Mouse (Mus musculus): ENCODE results near the gene Shroom3. TPM values are rescaled to one million over a fixed set of nuclear protein-coding genes. Genes with fewer than 3 reads are reported as not detected.

Gene Shroom3
- total and polyA plus RNA-seq, 3 experiments, result not detected

DNA sequence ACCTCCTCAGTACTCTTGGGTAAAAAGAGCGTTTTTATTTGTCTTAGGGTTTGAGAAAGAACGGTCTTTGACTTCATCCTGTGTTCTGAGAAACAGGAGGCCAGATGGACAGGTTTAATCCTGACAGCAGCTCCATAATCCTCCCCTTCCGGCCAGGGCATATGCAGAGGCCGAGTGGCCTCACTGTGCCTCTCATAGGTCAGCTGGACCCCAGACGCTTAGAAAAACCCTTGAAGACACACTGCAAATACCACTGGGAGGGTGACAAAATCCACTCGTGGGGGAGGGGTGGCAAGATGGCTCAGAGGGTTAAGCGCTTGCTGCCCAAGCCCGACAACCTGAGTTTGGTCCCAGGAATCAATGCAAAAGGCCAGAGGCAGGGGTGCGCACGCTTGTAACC, 234.9 kb downstream of the Shroom3 start:
- Histone ChIP-seq H3K79me2 (ENCODE audit: control insufficient read depth, insufficient read depth, low read length, poor library complexity) (no peaks in the 10 kb centered on the region), H3K36me3 (ENCODE audit: control insufficient read depth in 1 of 2, insufficient read depth in 2 of 2, low read length in 2 of 2) (no peaks in the 10 kb centered on the region), H3K27ac (ENCODE audit: control insufficient read depth, low read depth, low read length) (no peak overlapping the region), H3K9ac (ENCODE audit: control insufficient read depth, low read depth, low read length, poor library complexity, severe bottlenecking) (no peak overlapping the region), H3K4me3 (ENCODE audit: control insufficient read depth in 1 of 2, insufficient read depth in 1 of 2, low read depth in 2 of 2, low read length in 2 of 2) (no peak overlapping the region), H3K9me3 (replicated peaks; ENCODE audit: insufficient read depth, low read length) (no peaks in the 10 kb centered on the region), H3K27me3 (ENCODE audit: control insufficient read depth in 1 of 2, insufficient read depth in 2 of 2, low read length in 2 of 2) (no peaks in the 10 kb centered on the region; a peak in 1 of 4 replicates), H3K4me1 (ENCODE audit: control insufficient read depth in 1 of 2, insufficient read depth in 2 of 2, low read length in 2 of 2) (no peaks in the 10 kb centered on the region)
- no peak for TF ChIP-seq SIN3A (IDR thresholded peaks at IDR 0.05; ENCODE audit: low read length)
- TF ChIP-seq EP300 (IDR thresholded peaks at IDR 0.05; ENCODE audit: low read depth in 1 of 2, low read length in 2 of 2), result no peak
- no peak for TF ChIP-seq MAZ (IDR thresholded peaks at IDR 0.05; ENCODE audit: low read depth, low read length)
- TF ChIP-seq MYC (IDR thresholded peaks at IDR 0.05; ENCODE audit: low read depth, low read length), result no peak
- no peak for TF ChIP-seq ZNF384 (IDR thresholded peaks at IDR 0.05; ENCODE audit: low read depth, low read length)
- DNase-seq (ENCODE audit: low read depth, low spot score), result no peak

GRCm38 (mm10) chr5:92918866-92919265, 235.6 kb downstream of the Shroom3 start:
- Histone ChIP-seq H3K36me3 (ENCODE audit: control insufficient read depth in 1 of 2, insufficient read depth in 2 of 2, low read length in 2 of 2) (no peaks in the 10 kb centered on the region), H3K4me1 (ENCODE audit: control insufficient read depth in 1 of 2, insufficient read depth in 2 of 2, low read length in 2 of 2) (no peaks in the 10 kb centered on the region), H3K9ac (ENCODE audit: control insufficient read depth, low read depth, low read length, poor library complexity, severe bottlenecking) (no peak overlapping the region), H3K4me3 (ENCODE audit: control insufficient read depth in 1 of 2, insufficient read depth in 1 of 2, low read depth in 2 of 2, low read length in 2 of 2) (no peak overlapping the region), H3K79me2 (ENCODE audit: control insufficient read depth, insufficient read depth, low read length, poor library complexity) (no peaks in the 10 kb centered on the region), H3K9me3 (replicated peaks; ENCODE audit: insufficient read depth, low read length) (no peaks in the 10 kb centered on the region), H3K27me3 (ENCODE audit: control insufficient read depth in 1 of 2, insufficient read depth in 2 of 2, low read length in 2 of 2) (no peaks in the 10 kb centered on the region; a peak in 1 of 4 replicates), H3K27ac (ENCODE audit: control insufficient read depth, low read depth, low read length) (no peak overlapping the region)
- TF ChIP-seq POLR2AphosphoS5 (IDR thresholded peaks at IDR 0.05; ENCODE audit: borderline replicate concordance, low read depth, low read length) (no peak), GABPA (IDR thresholded peaks at IDR 0.05; ENCODE audit: low read depth, low read length) (no peak), KAT2A (conservative IDR thresholded peaks at IDR 0.05; ENCODE audit: low read depth, low read length) (no peak), MEF2A (IDR thresholded peaks at IDR 0.05; ENCODE audit: extremely low read depth, insufficient replicate concordance, low read depth, low read length, poor library complexity, severe bottlenecking) (no peak), ZNF384 (IDR thresholded peaks at IDR 0.05; ENCODE audit: low read depth, low read length) (no peak), MAFK (IDR thresholded peaks at IDR 0.05; ENCODE audit: borderline replicate concordance, low read depth, low read length) (no peak), USF1 (IDR thresholded peaks at IDR 0.05; ENCODE audit: low read depth, low read length) (no peak), SIN3A (IDR thresholded peaks at IDR 0.05; ENCODE audit: low read length) (no peak), TBP (IDR thresholded peaks at IDR 0.05; ENCODE audit: low read depth, low read length) (no peak), MAZ (IDR thresholded peaks at IDR 0.05; ENCODE audit: low read depth, low read length) (no peak), ELF1 (IDR thresholded peaks at IDR 0.05; ENCODE audit: low read depth, low read length) (no peak), POLR2AphosphoS2 (IDR thresholded peaks at IDR 0.05; ENCODE audit: low read length) (no peak), TCF12 (IDR thresholded peaks at IDR 0.05; ENCODE audit: low read depth, low read length) (no peak), MXI1 (IDR thresholded peaks at IDR 0.05; ENCODE audit: low read depth, low read length) (no peak), NRF1 (IDR thresholded peaks at IDR 0.05; ENCODE audit: insufficient read depth, low read depth, low read length, poor library complexity, severe bottlenecking) (no peak), RCOR1 (IDR thresholded peaks at IDR 0.05; ENCODE audit: low read depth, low read length) (no peak), CHD1 (IDR thresholded peaks at IDR 0.05; ENCODE audit: low read depth, low read length) (no peak), HCFC1 (IDR thresholded peaks at IDR 0.05; ENCODE audit: low read depth, low read length) (no peak)
- no peak for DNase-seq (ENCODE audit: low read depth, low spot score)
